Mouse (Mus musculus) cerebellum, adult 9-11 months (tissue): ENCODE data around the gene Selenot.
A peak's percentile ranks its signal among the peaks of the same experiment; 100 is the strongest.
"Not testable (repeated sequence)": the region's sequence is repeated elsewhere in the genome, so short reads cannot be mapped to it uniquely, and the experiment has no call there.

Source experiments
- DNase-seq: peaks from one replicate; pipeline ENCODE4 v3.0.0; 2022

The Selenot gene

DNA sequence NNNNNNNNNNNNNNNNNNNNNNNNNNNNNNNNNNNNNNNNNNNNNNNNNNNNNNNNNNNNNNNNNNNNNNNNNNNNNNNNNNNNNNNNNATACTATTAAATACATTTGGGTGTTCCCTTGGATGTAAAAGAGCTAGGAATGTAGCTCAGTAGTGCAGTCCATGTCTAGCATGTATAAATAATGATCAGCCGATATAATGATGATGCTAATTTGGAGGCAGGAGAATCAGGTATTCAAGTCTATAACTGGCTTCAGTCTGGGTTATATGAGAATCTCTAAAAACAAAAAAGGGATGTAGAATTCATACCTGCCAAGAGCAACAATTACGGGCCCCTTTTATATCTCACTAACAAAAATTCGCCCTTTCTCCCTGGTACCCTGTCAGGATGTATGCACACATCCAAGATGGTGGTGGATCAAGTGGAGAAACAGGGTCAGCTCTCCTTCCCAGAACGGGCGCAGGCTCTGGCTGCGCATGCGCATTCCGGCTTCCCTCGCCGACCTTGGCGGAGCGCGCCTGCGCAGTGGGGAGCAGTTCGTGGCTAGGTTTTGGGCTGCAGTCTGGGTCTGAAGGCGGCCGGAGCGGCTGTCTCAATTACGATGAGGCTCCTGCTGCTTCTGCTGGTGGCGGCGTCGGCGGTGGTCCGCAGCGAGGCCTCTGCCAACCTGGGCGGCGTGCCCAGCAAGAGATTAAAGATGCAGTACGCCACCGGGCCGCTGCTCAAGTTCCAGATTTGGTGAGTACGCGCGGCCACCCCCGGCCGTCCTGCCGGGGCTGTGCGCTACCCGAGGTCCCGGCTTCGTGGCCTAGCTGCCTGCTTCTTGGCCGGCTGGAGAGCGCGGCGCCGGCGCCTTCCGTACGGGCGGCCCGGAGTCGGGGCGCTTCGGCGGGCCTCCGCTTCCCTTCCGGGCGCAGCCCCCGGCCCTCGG, at the start of gene Selenot:
Selenot (plus strand) TSS at position 500 of the 930 bp plus-strand sequence.
- DNase-seq, result peak; percentile 98

- no peak for DNase-seq
These were observed 39.9 kb upstream of the Selenot start for GRCm38 (mm10) chr3:58536573-58536972.

GRCm38 (mm10) chr3:58552001-58552811, 24.2 kb upstream of the Selenot start:
- DNase-seq, result no peak

GRCm38 (mm10) chr3:58556649-58557048, 19.8 kb upstream of the Selenot start:
- no peak for DNase-seq

DNA sequence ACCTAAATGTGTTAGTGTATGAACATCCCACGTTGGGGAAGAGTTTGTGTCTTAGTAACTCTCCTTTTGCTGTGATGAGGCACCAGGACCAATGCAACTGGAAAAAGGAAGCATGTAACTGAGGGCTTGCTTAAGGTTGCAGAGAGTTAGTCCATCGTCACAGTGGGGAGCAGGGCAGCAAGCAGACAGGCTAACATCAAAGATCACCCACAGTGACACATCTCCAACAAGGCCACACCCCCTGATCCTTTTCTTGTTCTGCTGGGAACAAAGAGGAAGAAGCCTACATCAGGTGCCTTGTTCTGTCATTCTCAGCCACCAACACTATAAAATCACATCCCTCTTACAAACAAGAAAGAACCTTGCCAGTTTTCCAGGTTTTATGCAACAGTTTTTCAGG, 16.5 kb upstream of the Selenot start:
- no peak for DNase-seq

DNA sequence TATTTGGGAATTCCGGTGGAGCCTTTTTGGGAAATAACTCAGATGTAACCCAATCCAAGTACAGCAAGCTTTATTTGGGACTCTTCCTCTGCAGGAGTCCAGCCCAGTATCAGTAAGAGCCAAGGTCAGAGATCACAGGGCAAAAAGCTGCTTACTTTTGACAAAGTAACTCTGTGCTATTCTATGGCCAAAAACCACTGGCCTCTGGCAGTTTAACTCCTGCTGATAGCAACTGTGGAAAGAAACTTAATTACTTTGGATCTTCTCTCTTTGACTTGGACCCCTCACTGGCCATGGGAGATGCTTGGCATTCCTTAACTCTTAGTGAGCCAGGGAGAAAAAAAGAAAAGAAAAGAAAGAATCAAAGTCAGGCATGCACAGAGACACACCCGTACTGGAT, 15.0 kb upstream of the Selenot start:
- DNase-seq, result no peak

DNA sequence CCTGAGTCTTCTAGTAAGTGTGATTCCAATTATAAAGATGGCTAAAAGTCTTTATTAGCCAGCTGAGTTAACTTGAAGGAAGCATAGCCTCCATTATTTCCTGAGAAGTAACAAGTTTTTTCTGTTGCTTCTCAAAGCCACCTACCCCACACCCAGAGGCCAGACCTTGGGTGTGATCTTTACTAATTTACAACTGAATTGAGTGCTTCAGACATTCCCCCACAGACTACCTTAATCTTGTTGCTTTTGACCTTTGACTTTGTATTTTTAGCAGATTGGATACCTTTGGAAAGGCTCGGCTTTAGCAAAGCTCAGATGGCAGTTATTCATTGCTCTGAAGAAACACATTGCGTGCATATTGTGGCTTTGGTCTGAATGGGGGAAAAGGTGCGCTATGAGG, 5.6 kb upstream of the Selenot start:
- DNase-seq, result no peak

- DNase-seq, result no peak
These were observed 649 bp downstream of the Selenot start for GRCm38 (mm10) chr3:58577067-58577503.

DNA sequence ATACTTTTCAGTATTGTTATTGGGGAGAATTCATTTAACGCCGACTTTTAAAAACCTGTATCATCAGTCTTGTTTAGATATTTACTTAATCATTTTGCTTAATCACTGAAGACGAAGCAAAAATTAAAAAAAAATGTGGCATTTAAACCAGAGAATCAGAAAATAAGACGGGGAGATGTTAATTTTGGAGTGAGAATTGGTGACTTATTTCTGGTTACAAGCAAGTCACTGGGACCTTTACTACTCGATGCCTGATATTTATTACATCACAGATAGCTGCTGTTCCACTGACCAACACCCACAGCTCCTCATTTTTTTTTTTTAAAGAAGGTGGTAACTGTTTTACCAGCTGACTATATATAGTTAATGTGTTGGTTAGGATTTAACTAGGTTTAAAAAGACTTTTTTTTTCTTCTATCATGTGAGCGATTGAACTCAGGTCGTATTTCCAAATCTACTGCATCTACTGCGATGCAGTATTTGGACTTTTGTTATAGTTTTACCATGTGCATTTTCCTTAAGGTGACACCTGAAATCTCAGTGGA, 1.1 kb downstream of the Selenot start:
- DNase-seq, result no peak

GRCm38 (mm10) chr3:58581530-58581929, 5.1 kb downstream of the Selenot start:
- no peak for DNase-seq

DNA sequence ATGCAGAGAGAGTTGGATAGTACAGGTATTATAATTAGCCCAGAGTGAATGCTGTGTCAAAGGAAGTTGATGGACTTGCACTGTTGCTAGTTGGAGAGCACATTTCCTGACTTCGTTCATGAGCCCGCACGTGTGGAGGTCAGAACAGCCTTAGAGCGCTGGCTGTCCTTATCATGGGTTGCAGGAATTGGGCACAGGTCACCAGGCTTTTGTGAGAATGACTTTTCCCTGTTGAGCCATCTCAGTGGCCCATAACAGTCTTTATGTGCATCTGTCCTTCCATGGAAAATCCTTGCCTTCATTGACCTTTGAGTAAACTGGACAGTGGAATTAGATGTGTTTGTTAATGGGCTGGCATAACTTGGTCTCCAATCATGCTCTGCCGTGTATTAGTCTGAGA, 5.9 kb downstream of the Selenot start:
- no peak for DNase-seq

GRCm38 (mm10) chr3:58582788-58583426, 6.5 kb downstream of the Selenot start:
- no peak for DNase-seq

DNA sequence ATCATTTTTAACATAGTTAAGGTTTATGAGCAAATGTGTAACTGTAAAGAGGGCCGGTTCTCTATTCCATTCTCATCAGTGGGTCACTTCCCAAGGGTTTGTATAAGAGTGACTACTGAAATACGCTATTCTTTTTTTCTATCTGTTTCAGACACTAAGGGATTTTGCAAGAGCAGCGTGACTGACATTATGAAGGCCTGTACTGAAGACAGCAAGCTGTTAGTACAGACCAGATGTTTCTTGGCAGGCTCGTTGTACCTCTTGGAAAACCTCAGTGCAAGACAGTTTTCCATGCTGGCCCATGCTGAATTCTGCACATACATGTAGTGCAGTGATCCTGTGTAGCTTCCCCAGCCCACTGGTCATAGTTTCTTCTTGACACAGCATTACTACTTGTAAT, 14.1 kb downstream of the Selenot start:
- not testable (repeated sequence) for DNase-seq

DNA sequence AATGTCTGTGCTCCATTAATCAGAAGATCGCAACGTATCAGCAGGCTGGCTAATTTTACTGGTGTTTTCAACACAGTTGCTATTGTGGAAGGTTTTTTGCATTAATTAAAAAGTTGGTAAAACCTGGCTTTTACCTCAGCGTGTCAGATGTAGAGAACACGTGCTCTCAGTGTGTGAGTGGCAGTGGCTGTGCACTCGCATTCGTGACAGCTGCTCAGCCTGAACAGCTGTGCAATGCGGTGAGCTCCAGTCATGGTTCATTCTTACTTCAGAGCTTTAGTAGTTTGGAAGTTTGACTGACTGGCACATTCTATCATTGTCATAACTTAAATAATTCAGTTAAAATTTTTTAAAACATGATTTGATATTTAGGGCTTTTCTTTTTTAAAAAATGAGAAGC, 16.2 kb downstream of the Selenot start:
- DNase-seq, result not testable (repeated sequence)

DNA sequence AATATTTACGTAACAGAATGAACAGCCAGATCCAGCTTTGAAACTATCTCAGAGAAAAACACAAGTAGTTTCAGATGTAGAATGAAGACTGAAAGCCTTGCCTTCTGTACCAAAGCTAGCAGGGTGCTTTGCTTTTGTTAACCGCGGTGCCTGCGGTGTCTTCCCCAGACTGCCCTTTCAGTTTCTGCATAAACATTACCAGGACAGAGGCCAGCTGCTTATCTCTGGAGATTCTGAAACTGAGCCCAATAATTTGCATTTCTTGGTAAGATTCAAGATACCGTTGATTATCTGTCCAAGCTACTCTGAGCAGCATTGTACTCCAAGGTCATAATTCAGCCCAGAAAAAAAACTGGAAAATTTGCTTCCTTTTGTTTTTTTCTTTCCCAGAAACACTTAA, 17.2 kb downstream of the Selenot start:
- DNase-seq, result no peak

DNA sequence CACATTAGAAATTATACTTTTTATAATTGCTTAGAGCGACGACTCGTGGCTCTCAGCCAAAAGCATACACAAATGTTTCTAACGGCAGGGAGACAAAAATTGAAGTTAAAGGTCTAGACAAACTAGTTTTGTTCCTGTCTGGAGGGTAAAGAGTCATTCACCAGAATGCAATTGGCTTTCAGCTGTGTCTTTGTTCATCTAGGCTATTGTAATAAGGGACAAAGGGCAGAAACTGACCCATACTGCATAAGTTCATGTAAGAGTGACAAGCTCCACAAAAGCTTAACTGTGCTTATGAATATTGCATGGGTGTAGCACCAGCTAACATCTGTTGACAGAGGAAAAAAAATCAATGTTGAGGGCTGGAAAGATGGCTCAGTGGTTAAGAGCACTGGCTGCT, 32.1 kb downstream of the Selenot start:
- no peak for DNase-seq

DNA sequence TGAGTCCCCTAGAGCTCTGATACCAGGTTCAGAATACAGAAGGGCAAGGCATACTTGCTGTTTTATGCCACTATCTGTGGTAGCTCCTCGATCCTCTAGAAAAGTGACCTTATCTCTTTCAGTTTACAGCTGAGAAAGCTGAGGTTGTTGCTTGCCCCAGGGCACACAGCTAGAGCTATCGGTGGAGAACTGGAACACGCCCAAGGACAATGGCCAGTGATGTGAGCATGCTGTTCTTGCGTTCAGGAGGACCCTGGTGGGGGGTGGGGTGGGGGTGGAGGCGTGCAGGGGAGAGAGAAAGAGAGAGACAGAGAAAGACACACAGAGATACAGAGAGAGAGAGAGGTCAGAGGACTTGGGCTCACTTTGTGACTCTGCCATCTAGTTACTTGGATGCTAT, 33.5 kb downstream of the Selenot start:
- no peak for DNase-seq

- DNase-seq, result no peak
These were observed 44.6 kb downstream of the Selenot start for GRCm38 (mm10) chr3:58621066-58621465.

DNA sequence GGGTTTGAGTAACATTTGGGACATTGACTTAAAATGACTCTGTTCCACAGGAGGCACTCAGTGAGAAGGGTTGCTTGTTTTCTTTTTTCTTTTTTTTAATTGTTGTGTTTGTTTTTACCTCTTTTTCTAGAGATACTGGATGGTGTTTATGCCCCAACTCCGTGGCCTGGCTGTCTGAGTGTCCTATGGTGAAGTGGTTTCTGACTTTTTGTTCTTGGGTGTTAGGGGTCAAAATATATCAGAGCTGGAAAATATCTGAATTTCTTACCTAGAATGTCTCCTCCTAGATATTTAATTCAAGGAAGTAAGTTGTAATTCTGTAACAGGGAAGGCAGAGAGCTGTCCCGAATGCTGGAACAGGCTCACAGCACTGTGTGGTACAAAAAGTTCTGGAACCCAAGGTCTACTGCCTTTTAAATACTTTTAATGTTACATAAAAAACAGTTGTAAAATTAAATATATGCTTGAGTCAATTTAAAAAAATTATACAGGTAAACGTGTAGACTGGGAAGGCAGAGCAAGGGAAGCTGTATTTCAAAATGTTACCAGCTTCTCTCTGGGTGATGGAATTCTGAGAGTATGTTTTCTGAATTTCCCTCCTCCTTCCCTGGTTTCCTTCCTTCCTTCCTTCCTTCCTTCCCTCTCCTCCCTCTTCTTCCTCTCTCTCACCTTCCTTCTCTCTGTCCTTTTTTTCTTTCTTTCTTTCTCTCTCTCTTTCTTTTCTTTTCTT, 46.4 kb downstream of the Selenot start:
- no peak for DNase-seq

- DNase-seq, result no peak
These were observed 48.5 kb downstream of the Selenot start for GRCm38 (mm10) chr3:58624981-58625380.

DNA sequence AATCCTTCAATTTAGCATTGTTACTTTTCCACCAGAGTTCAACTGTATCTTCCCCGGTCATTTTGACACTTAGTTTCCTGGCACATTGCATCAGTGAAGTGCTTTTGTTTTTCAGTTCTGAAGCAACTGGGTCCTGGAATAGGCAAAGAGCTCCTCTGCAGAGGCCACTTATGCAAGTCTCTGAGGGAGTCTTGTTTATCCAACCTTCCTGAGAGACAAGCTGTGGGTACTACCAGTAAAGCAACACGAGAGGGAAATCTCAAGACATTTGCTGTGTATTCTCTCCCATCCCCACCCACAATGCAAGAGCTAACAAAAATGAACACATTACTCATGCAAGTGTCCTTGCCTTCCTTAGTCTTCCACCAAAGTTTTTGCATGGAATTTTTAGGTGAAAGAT, 55.3 kb downstream of the Selenot start:
- DNase-seq, result no peak
